Comparison of ENCODE assay signal across 7 mouse cellular contexts in genomic region chr14:71043879-71044770, GRCm38 (mm10).
DNase-seq lines count a peak whose midpoint lies in the region; ATAC-seq lines count a peak whose summit lies in the region.
"Not testable (repeated sequence)": the region's sequence is repeated elsewhere in the genome, so short reads cannot be mapped to it uniquely, and the experiment has no call there.

No protein-coding gene starts in this region.

- not testable (repeated sequence) for H3K36me3 ChIP-seq in forebrain, embryonic 12.5 days (replicated peaks); forebrain, embryonic 15.5 days; hindbrain, embryonic 16.5 days (ENCODE audit: control insufficient read depth, insufficient read depth, low read length); neural tube, embryonic 14.5 days (ENCODE audit: control insufficient read depth, insufficient read depth, low read length)

- not testable (repeated sequence) for H3K9ac ChIP-seq in forebrain, embryonic 12.5 days; forebrain, embryonic 15.5 days (replicated peaks); hindbrain, embryonic 16.5 days (ENCODE audit: low read depth, low read length); neural tube, embryonic 14.5 days (replicated peaks; ENCODE audit: low read depth, low read length)

- H3K4me1 ChIP-seq in forebrain, embryonic 12.5 days; forebrain, embryonic 15.5 days; hindbrain, embryonic 16.5 days (ENCODE audit: control insufficient read depth, insufficient read depth, low read depth, low read length); neural tube, embryonic 14.5 days (ENCODE audit: control insufficient read depth, insufficient read depth, low read length): not testable (repeated sequence)

- not testable (repeated sequence) for H3K4me3 ChIP-seq in forebrain, embryonic 12.5 days (replicated peaks); forebrain, embryonic 15.5 days; hindbrain, embryonic 16.5 days (ENCODE audit: low read length); neural tube, embryonic 14.5 days (ENCODE audit: low read depth, low read length)

- WGBS in forebrain, embryonic 12.5 days: 50% methylated on average over 11 of the region's 13 CpGs
- 41% methylated on average over 11 of the region's 13 CpGs for WGBS in forebrain, embryonic 15.5 days
- WGBS in hindbrain, embryonic 16.5 days: 51% methylated on average over 11 of the region's 13 CpGs
- WGBS in neural tube, embryonic 14.5 days: 45% methylated on average over 11 of the region's 13 CpGs

- H3K4me2 ChIP-seq in forebrain, embryonic 12.5 days; forebrain, embryonic 15.5 days (replicated peaks); hindbrain, embryonic 16.5 days (ENCODE audit: low read length); neural tube, embryonic 14.5 days (ENCODE audit: low read depth, low read length): not testable (repeated sequence)

- DNase-seq in cerebellum, postnatal 10 days: peak; percentile 71 to 83
- DNase-seq in heart, adult 11 months: peak; percentile 55

- 0 out of 2 replicates have a peak, but pooled peaks have one; percentile 8 for ATAC-seq in common myeloid progenitor, adult 5-6 weeks (replicated peaks; ENCODE audit: low read depth, poor library complexity, severe bottlenecking)
- ATAC-seq in forebrain, embryonic 12.5 days (ENCODE audit: low FRiP score): peak; percentile 44; the same call in 1 of the 2 replicates
- peak; percentile 63 for ATAC-seq in forebrain, embryonic 15.5 days (replicated peaks)
- peak; percentile 40; the same call in 1 of the 2 replicates for ATAC-seq in hindbrain, embryonic 16.5 days
- peak; percentile 61; the same call in 1 of the 2 replicates for ATAC-seq in neural tube, embryonic 14.5 days (ENCODE audit: low read depth)

- H3K27me3 ChIP-seq in forebrain, embryonic 12.5 days; forebrain, embryonic 15.5 days; hindbrain, embryonic 16.5 days (replicated peaks; ENCODE audit: control insufficient read depth, insufficient read depth, low read length); neural tube, embryonic 14.5 days (ENCODE audit: control insufficient read depth, insufficient read depth, low read length): not testable (repeated sequence)

- H3K27ac ChIP-seq in forebrain, embryonic 12.5 days; forebrain, embryonic 15.5 days (replicated peaks); hindbrain, embryonic 16.5 days (ENCODE audit: low read depth, low read length); neural tube, embryonic 14.5 days (ENCODE audit: low read depth, low read length): not testable (repeated sequence)

- H3K9me3 ChIP-seq in forebrain, embryonic 12.5 days; forebrain, embryonic 15.5 days; hindbrain, embryonic 16.5 days (ENCODE audit: control insufficient read depth, low read length); neural tube, embryonic 14.5 days (ENCODE audit: control insufficient read depth, low read length): not testable (repeated sequence)

Comparison
In these comparisons a context has a peak if more than half of its experiments do, and no peak if none do; other contexts are left out.
1. ATAC-seq: peak in every context shown above with its lines; median percentile 63 in forebrain, embryonic 15.5 days; 61 in neural tube, embryonic 14.5 days; 44 in forebrain, embryonic 12.5 days; 40 in hindbrain, embryonic 16.5 days; 8 in common myeloid progenitor, adult 5-6 weeks.